In the genomic region with DNA sequence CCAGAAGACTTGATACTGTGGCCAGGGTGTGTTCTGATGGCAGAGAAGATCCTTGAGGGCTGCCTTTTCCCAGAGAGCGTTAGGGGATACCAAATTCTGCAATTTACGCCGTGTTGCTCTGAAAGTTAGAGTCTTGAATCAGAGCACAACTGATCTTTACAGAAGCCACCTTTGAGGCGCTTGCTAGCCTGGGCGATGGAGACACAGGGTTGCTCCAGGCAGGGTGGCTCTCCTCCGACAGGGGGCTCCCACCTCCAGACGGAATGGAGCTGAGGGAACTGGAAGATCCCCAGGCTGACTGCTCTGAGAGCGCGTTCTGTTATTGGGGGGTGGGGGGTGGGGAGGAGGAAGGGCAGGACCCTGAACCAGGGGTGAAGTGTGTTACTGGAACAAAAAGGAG, we compare ENCODE assay signal across 9 mouse cellular contexts. TPM values are rescaled to one million over a fixed set of nuclear protein-coding genes. Genes with fewer than 3 reads are reported as not detected.
A peak's percentile ranks its signal among the peaks of the same experiment; 100 is the strongest.
DNase-seq lines count a peak whose midpoint lies in the region; ATAC-seq and TF ChIP-seq lines count a peak whose summit lies in the region.
"Had no signal": no experiment of that assay in that cellular context is flagged by ENCODE, and none has a peak within 500 bp of the region (broad histone marks: within the 10 kb centered on the region; RNA-seq: fewer than 3 reads in every experiment).

No protein-coding gene starts in this region.

- DNase-seq in kidney, adult 11 months: peak; percentile 6
- DNase-seq in kidney, adult 9 months: no peak
- DNase-seq in brain, adult 2 months (ENCODE audit: low read depth, low spot score): peak; percentile 71
- DNase-seq in forebrain, postnatal 0 days: peak; percentile 63
- no peak for DNase-seq in kidney, adult 2 months
- peak; percentile 56 for DNase-seq in lung, postnatal 10 days

- no peaks in the 10 kb centered on the region for H3K9me3 ChIP-seq in forebrain, postnatal 0 days (ENCODE audit: low read length)
- H3K9me3 ChIP-seq: megakaryocyte, embryonic 14.5 days had no signal

- peak; percentile 73 for ATAC-seq in forebrain, postnatal 0 days
- no peak for ATAC-seq in erythroid progenitor cell, adult 5-6 weeks (replicated peaks; ENCODE audit: low FRiP score, poor library complexity, severe bottlenecking)

- peak overlapping the region; percentile 55 for H3K4me3 ChIP-seq in forebrain, postnatal 0 days (ENCODE audit: low read depth, low read length)
- H3K4me3 ChIP-seq in kidney, adult 2 months (ENCODE audit: insufficient read depth, low read depth, low read length): no peak overlapping the region
- peak overlapping the region; percentile 81 for H3K4me3 ChIP-seq in small intestine, adult 2 months (ENCODE audit: low read depth, low read length)

- TF ChIP-seq CTCF in forebrain, postnatal 0 days (IDR thresholded peaks at IDR 0.05; ENCODE audit: low read depth): peak; percentile 61
- TF ChIP-seq CTCF in kidney, adult 2 months (conservative IDR thresholded peaks at IDR 0.05; ENCODE audit: insufficient read depth, insufficient read length, low read depth, low read length): 0 out of 2 replicates have a peak, but pooled peaks have one; percentile 17
- peak; percentile 20; the same call in 1 of the 2 replicates for TF ChIP-seq CTCF in small intestine, adult 2 months (IDR thresholded peaks at IDR 0.05; ENCODE audit: extremely low read depth, insufficient read length, insufficient replicate concordance, low read depth, low read length)

- 3% methylated on average over 9 of the region's 9 CpGs for WGBS in forebrain, postnatal 0 days
- 6% methylated on average over 9 of the region's 9 CpGs for WGBS in kidney, adult 2 months
- WGBS in small intestine, adult 2 months: 7% methylated on average over 9 of the region's 9 CpGs

- H3K27ac ChIP-seq in forebrain, postnatal 0 days (ENCODE audit: low read depth, low read length): no peak overlapping the region
- no peak overlapping the region for H3K27ac ChIP-seq in kidney, adult 2 months (ENCODE audit: insufficient read depth, low read depth, low read length)
- no peak overlapping the region for H3K27ac ChIP-seq in small intestine, adult 2 months (ENCODE audit: insufficient read depth, low read depth, low read length)

- peak overlapping the region; percentile 99 for H3K4me2 ChIP-seq in forebrain, postnatal 0 days (ENCODE audit: low read depth)

- H3K36me3 ChIP-seq in forebrain, postnatal 0 days (ENCODE audit: insufficient read depth): no peaks in the 10 kb centered on the region
- H3K36me3 ChIP-seq in kidney, adult 2 months (ENCODE audit: control insufficient read depth, insufficient read depth, low read length): no peaks in the 10 kb centered on the region
- no peaks in the 10 kb centered on the region for H3K36me3 ChIP-seq in small intestine, adult 2 months (ENCODE audit: control insufficient read depth, insufficient read depth, low read length)

- no peak for TF ChIP-seq POLR2A in kidney, adult 2 months (IDR thresholded peaks at IDR 0.05; ENCODE audit: low read depth, low read length)
- TF ChIP-seq POLR2A in small intestine, adult 2 months (IDR thresholded peaks at IDR 0.05; ENCODE audit: low read depth, low read length): no peak

- peaks cover 8% of the 10 kb centered on the region for H3K27me3 ChIP-seq in forebrain, postnatal 0 days (ENCODE audit: insufficient read depth, low read length)
- H3K27me3 ChIP-seq in kidney, adult 2 months (replicated peaks; ENCODE audit: control insufficient read depth, insufficient read depth, low read length): 0 out of 2 replicates have a peak, but pooled peaks cover 1% of the 10 kb centered on the region
- H3K27me3 ChIP-seq in small intestine, adult 2 months (ENCODE audit: control insufficient read depth, insufficient read depth, low read length): no peaks in the 10 kb centered on the region

- peak overlapping the region; percentile 43; the same call in 1 of the 2 replicates for H3K9ac ChIP-seq in forebrain, postnatal 0 days

- no peaks in the 10 kb centered on the region for H3K4me1 ChIP-seq in forebrain, postnatal 0 days (ENCODE audit: insufficient read depth)
- H3K4me1 ChIP-seq in kidney, adult 2 months (ENCODE audit: control insufficient read depth, insufficient read depth, low read length): no peaks in the 10 kb centered on the region
- H3K4me1 ChIP-seq in small intestine, adult 2 months (ENCODE audit: control insufficient read depth, insufficient read depth, insufficient read length, low read length): peaks cover 20% of the 10 kb centered on the region

RNA-seq across cellular contexts. Expression of a gene that starts 0.9 kb away (rescaled TPM):
- total RNA-seq in forebrain, postnatal 0 days (2014; rRNA removed): 3.0 and 3.6 TPM in 2 replicates
- 1.0 and 2.6 TPM in 2 replicates for polyA plus RNA-seq in forebrain, postnatal 0 days (2015; fragmentation: Nextera tagmentation; extraction: Ambion mirVana)
- 0.23 and 0.34 TPM in 2 replicates for polyA plus RNA-seq in kidney, adult 2 months (2012; rRNA removed)
- 0.71 and 2.3 TPM in 2 replicates for polyA plus RNA-seq in small intestine, adult 2 months (2012; rRNA removed)
- total RNA-seq in erythroid progenitor cell, adult 5-6 weeks (2015; ENCODE audit: low replicate concordance): not detected in 2 replicates
- not detected in 2 replicates for total RNA-seq in erythroid progenitor cell, adult 5-6 weeks (2017; ENCODE audit: low replicate concordance)

Comparison
In these comparisons a context has a peak if more than half of its experiments do, and no peak if none do; other contexts are left out.
1. DNase-seq: peak in kidney, adult 11 months (single experiment), brain, adult 2 months (single experiment), forebrain, postnatal 0 days (single experiment) and lung, postnatal 10 days (single experiment); none in kidney, adult 9 months (single experiment) and kidney, adult 2 months (single experiment).
2. Peak in every context shown above with its lines, with median percentiles within 50 percentile points of each other: CTCF ChIP-seq.